Mouse (Mus musculus): ENCODE results near the gene Crtap.

Gene Crtap

GRCm38 (mm10) chr9:114389905-114390748 is at the start of gene Crtap:
Gene Crtap (minus strand): TSS chr9:114390675.
- in situ Hi-C loops (cut with MboI, MseI): no loop called here

- in situ Hi-C loops (cut with MboI, MseI): no loop called here
Measured at GRCm38 (mm10) chr9:114435668-114436067, 45.2 kb upstream of the Crtap start.

DNA sequence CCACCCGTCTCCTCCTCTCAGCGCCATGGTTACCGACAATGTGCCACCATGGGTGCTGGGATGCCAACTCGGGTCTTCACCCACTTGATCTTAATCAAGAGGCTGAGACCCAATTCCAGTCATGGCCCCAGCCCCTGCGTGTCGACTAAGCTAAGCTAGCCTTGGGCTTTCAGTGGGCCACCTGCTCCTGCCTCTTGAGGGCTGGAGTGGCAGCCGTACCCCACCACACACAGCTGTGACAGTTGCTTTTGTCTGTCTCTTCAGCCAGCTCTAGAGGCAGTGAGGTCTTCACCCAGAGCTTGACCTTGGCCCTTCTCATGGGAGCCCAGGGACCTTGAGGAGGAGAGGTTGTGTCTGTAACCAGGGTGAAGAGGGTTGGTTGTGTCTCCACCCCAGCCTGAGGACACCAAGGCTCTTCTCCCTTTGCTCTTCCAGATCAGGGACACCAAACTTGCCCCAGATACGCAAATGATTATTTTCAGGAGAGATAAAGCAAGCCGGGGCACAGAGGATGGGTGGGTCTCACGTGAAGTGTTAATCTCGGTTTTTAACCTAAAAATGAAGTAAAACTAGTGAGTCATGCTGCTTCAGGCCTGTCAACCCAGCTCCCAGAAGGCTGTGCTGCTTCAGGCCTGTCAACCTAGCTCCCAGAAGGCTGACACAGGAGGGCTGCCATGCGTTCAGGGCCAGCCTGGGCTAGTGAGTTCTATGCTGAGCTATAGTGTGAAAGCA is 37.8 kb upstream of the Crtap start:
- in situ Hi-C loops (cut with MboI, MseI): no loop called here

- in situ Hi-C loops (cut with MboI, MseI): no loop called here
Measured at GRCm38 (mm10) chr9:114427425-114427824, 37.0 kb upstream of the Crtap start.

DNA sequence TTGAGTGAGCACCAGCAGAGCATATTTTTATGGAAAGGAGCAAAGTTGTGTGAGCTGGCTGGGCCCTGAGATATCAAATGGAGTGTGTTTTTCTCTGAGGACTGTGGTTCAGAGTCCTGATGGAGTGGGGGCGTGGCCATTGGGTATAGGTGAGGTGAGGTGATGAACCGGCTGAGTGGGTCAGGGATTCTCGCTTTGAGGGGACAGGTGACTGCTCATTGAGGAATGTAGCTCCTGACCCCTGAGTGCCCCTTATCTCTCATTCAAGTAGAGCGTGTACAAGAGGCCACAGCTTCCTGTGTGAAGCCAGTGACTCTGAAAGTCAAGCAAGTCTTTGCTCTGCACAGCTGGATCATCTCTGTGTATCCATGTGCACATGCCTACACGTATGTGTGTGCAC is 35.7 kb upstream of the Crtap start:
- in situ Hi-C loops (cut with MboI, MseI): no loop called here

DNA sequence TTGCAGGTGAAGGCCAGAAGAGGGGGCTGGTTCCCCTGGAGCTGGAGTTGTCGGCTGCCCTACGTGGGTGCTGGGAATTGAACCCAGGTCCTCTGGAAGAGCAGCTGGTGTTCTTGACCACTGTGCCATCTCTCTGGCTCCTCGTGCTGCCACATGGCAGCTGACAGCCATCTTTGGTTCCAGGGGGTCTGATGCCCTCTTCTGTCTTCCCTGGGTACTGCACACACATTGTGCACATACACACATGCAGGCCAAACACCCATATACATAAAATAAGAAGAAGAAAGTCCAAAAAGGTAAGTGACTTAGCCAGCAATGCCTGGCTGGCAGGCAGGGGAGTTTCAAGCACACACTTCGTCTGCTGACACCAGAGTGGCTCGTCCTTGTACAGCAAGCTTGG is 35.1 kb upstream of the Crtap start:
- in situ Hi-C loops (cut with MboI, MseI): no loop called here

DNA sequence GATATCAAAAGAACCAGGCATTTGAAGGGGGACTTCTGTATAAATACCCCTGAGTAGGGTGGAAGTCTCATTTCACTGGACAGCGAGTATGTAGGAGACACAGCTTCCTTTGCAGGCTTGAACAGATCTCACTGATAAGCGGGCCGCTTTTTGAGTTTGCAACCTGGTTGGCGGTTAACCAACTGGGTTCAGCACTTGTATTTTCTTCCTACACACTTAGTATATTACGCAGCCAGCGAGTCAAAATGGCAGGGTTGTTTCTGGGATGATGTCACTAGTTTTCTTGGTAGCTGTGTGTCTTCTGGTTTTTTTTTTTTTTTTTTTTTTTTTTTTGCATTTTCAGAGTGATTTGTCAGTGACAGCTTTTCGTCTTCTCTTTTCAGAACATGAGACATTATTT is 31.3 kb upstream of the Crtap start:
- in situ Hi-C loops (cut with MboI, MseI): no loop called here

- in situ Hi-C loops (cut with MboI, MseI): no loop called here
Measured at GRCm38 (mm10) chr9:114421045-114421444, 30.6 kb upstream of the Crtap start.

GRCm38 (mm10) chr9:114420443-114420842 is 30.0 kb upstream of the Crtap start:
- in situ Hi-C loops (cut with MboI, MseI): no loop called here

- in situ Hi-C loops (cut with MboI, MseI): loop anchor here (5.0 kb wide), 1 partner anchor 79 kb away; no protein-coding TSS in a partner anchor
Measured at GRCm38 (mm10) chr9:114418187-114418586, 27.7 kb upstream of the Crtap start.

- in situ Hi-C loops (cut with MboI, MseI): loop anchor here (5.0 kb wide), 1 partner anchor 80 kb away; no protein-coding TSS in a partner anchor
Measured at GRCm38 (mm10) chr9:114416646-114417517, 26.4 kb upstream of the Crtap start.

DNA sequence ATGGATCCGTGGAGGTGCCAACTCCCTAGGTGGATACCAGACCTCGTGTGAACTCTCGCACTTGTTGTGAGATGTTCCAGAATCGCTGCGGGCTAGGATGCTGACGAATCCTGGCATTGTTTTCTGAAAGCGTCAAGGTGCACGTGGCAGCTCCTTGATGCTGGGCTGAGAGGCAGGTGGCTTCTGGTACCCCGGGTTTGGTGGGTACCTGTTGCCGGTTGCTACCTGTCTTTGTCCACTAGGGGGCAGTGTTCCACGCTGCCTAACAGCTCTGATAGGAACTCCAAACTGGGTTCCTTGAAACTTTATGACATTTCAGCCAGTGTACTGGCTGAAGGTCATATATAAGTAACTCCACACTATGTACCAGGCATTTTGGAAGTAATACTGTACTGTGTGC is 25.2 kb upstream of the Crtap start:
- in situ Hi-C loops (cut with MboI, MseI): loop anchor here (5.0 kb wide), 1 partner anchor 82 kb away; no protein-coding TSS in a partner anchor

DNA sequence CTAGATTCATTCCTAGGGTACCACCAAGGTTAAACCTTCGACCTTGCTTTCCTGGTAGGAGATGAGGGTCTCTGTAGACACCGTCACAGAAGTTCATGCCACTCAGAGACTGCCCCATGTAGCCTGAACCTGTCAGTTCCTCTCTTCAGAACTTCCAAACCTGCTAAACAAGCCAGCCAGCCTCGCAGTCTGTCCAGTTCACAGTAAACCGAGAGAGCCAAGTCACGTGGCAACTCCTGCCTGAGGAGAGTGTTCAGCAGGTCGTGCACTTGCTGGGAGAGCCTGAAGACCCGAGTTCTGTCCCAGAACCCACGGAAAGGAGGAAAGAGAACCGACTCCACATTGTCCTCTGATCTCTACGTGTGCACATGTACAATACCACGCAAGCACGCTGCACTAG is 23.4 kb upstream of the Crtap start:
- in situ Hi-C loops (cut with MboI, MseI): no loop called here

GRCm38 (mm10) chr9:114412406-114412805 is 21.9 kb upstream of the Crtap start:
- in situ Hi-C loops (cut with MboI, MseI): no loop called here

DNA sequence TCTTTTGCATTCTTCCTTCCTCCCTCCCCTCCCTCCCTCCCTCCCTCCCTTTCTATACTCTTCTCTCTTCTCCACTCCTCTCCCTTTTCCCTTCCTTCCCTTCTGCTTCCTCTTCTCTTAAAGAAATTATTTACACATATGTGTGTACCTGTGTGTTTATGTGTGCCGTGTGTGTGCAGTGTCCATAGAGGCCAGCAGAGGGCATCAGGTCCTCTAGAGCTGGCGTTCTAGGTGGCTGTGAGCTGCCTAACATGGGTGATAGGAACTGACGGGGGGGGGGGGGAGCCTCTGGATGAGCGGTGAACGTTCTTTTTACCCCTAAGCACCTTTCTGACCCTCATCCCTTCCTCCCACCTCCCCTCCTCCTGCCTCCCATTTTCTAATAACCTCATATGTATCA is 20.8 kb upstream of the Crtap start:
- in situ Hi-C loops (cut with MboI, MseI): no loop called here

GRCm38 (mm10) chr9:114410313-114410862 is 19.9 kb upstream of the Crtap start:
- in situ Hi-C loops (cut with MboI, MseI): no loop called here

DNA sequence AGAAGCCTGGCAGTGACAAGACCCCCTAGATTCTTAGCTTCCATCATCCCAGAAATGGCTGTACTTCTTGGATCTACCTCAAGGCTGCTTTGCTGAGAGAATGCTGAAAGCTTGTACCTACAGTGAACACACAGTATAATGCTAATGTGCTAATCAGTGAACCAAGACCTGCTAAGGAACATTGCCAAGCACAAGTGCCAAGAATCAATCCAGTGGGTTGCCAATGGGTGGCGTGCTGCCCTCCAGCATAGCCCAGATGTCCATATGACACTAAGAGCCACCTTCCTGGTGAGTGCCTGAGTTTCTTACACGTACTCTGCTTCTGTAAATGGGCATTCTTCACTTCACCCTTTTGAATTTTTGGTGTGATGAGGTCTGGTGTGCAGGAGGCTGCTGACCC is 17.2 kb upstream of the Crtap start:
- in situ Hi-C loops (cut with MboI, MseI): loop anchor here (5.0 kb wide), 1 partner anchor 175 kb away; no protein-coding TSS in a partner anchor

DNA sequence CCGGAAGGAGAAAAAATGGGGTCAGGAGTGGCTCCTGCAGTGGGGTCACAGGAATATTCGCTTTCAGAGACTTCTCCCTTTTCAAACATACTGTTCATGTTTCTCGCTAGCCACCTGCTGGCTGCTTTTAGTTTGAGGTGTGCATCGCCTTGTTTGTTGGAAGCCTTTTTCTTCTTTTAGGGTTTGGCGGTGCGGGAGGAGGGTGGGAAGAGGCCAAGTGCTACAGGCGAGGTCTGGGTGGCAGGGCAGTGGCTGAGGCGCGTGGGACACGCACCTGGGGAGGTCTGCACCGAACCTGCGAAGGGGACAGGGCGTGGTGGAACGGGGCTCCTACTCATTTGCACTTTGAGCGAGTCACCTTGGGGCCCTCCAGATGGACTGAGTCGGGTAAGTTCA is 11.2 kb upstream of the Crtap start:
- in situ Hi-C loops (cut with MboI, MseI): no loop called here

- in situ Hi-C loops (cut with MboI, MseI): no loop called here
Measured at GRCm38 (mm10) chr9:114400949-114401684, 10.6 kb upstream of the Crtap start, which contains the start of the genes Glb1 and Tmppe. Gene Glb1 (plus strand): TSS chr9:114401076. Gene Tmppe (plus strand): TSS chr9:114401105.

- in situ Hi-C loops (cut with MboI, MseI): no loop called here
Measured at GRCm38 (mm10) chr9:114400588-114400948, 10.1 kb upstream of the Crtap start.

DNA sequence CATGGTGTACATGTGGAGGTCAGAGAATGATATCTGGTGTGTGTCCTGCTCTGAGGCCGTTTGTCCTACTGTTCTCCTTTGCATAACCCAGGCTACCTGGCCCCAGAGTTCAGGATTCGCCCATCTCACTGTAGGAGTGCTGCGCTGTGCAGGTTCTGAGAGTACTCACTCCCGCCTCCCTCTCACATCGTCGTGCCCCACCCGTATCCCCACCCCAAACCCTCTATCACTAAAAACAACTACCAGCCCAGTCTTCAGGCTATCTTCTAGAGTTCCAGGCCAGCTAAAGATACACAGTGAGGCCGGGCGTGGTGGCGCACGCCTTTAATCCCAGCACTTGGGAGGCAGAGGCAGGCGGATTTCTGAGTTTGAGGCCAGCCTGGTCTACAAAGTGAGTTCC is 9.2 kb upstream of the Crtap start:
- in situ Hi-C loops (cut with MboI, MseI): no loop called here

All from T-helper 1 cell (primary cell).